18 mouse cellular contexts compared by ENCODE assay signal in genomic region chr9:61638908-61639307, GRCm38 (mm10).
"Had no signal": no experiment of that assay in that cellular context is flagged by ENCODE, and none has a peak within 500 bp of the region (broad histone marks: within the 10 kb centered on the region; RNA-seq: fewer than 3 reads in every experiment).

No protein-coding gene starts in this region.

- ATAC-seq: intestine, embryonic 16.5 days; lung, postnatal 0 days had no signal

- H3K9me3 ChIP-seq: liver, embryonic 13.5 days had no signal

- H3K4me3 ChIP-seq: layer of hippocampus, adult 2 months; limb, embryonic 13.5 days; liver, embryonic 13.5 days; megakaryocyte, embryonic 14.5 days; neural tube, embryonic 13.5 days had no signal

- H3K36me3 ChIP-seq: limb, embryonic 13.5 days; liver, embryonic 13.5 days; neural tube, embryonic 13.5 days had no signal

- H3K9ac ChIP-seq: limb, embryonic 13.5 days; liver, embryonic 13.5 days; lung, embryonic 14.5 days; neural tube, embryonic 13.5 days had no signal

- H3K27ac ChIP-seq: layer of hippocampus, adult 2 months; limb, embryonic 13.5 days; liver, embryonic 13.5 days; neural tube, embryonic 13.5 days had no signal

- DNase-seq: kidney, adult 18-20 months; kidney, adult 9 months; kidney, postnatal 14 days; kidney, postnatal 4 days; layer of hippocampus, postnatal 36 days; left cerebral cortex, postnatal 4 days; liver, embryonic 13.5 days; lung, embryonic 14.5 days; midbrain, embryonic 14.5 days; thymus, adult 18-20 months; thymus, postnatal 36 days had no signal

- H3K4me2 ChIP-seq: limb, embryonic 13.5 days; liver, embryonic 13.5 days; lung, embryonic 14.5 days; midbrain, embryonic 11.5 days; neural tube, embryonic 13.5 days had no signal

- H3K4me1 ChIP-seq: liver, embryonic 13.5 days; megakaryocyte, embryonic 14.5 days had no signal
